ENCODE assay signal across 7 mouse cellular contexts in genomic region chr7:28387384-28387783, GRCm38 (mm10). TPM values are rescaled to one million over a fixed set of nuclear protein-coding genes. Genes with fewer than 3 reads are reported as not detected.
DNase-seq lines count a peak whose midpoint lies in the region; TF ChIP-seq lines count a peak whose summit lies in the region.
"Not testable (repeated sequence)": the region's sequence is repeated elsewhere in the genome, so short reads cannot be mapped to it uniquely, and the experiment has no call there.

No protein-coding gene starts in this region.

- H3K9ac ChIP-seq in CH12.LX (ENCODE audit: insufficient read depth, low read depth); MEL (ENCODE audit: control insufficient read depth, low read depth, low read length, poor library complexity, severe bottlenecking): not testable (repeated sequence)

- in situ Hi-C loops in CH12.LX (cut with MboI; ENCODE audit: low pct_ligation_motif_present, low pct_unique_long_range_greater_than_20kb, low sequenced_read_pairs): not testable (repeated sequence)

- not testable (repeated sequence) for TF ChIP-seq CTCF in C2C12 (IDR thresholded peaks at IDR 0.05; ENCODE audit: control insufficient read depth, insufficient read depth, insufficient read length); CH12.LX (conservative IDR thresholded peaks at IDR 0.05 in 1 of 2, IDR thresholded peaks at IDR 0.05 in 1 of 2; ENCODE audit: low read depth in 2 of 2, low read length in 2 of 2); MEL (IDR thresholded peaks at IDR 0.05 in 2 of 3, conservative IDR thresholded peaks at IDR 0.05 in 1 of 3; ENCODE audit: control insufficient read depth in 1 of 3, insufficient read depth in 1 of 3, low read depth in 2 of 3, low read length in 3 of 3, poor library complexity in 1 of 3, severe bottlenecking in 1 of 3); gastrocnemius, adult 2 months (IDR thresholded peaks at IDR 0.05)

- peaks cover 31% of the 10 kb centered on the region for H3K36me3 ChIP-seq in C2C12 (ENCODE audit: control insufficient read depth, insufficient read depth)
- H3K36me3 ChIP-seq in CH12.LX (replicated peaks in 1 of 2; ENCODE audit: control insufficient read depth in 1 of 2, insufficient read depth in 1 of 2, low read length in 1 of 2): peaks cover 29 to 50% of the 10 kb centered on the region in 2 experiments
- H3K36me3 ChIP-seq in MEL (ENCODE audit: control insufficient read depth in 1 of 2, insufficient read depth in 2 of 2, low read length in 2 of 2): peaks cover 0 to 16% of the 10 kb centered on the region in 2 experiments; a peak in 2 of 4 replicates

- H3K27me3 ChIP-seq in C2C12 (ENCODE audit: control insufficient read depth, insufficient read depth, insufficient read length); CH12.LX (replicated peaks); MEL (ENCODE audit: control insufficient read depth in 1 of 2, insufficient read depth in 2 of 2, low read length in 2 of 2): not testable (repeated sequence)

- dilution Hi-C loops in CH12.LX (cut with MboI; ENCODE audit: extremely low pct_ligation_motif_present, extremely low pct_unique_long_range_greater_than_20kb, low sequenced_read_pairs): not testable (repeated sequence)

- not testable (repeated sequence) for TF ChIP-seq EP300 in CH12.LX (IDR thresholded peaks at IDR 0.05; ENCODE audit: low read length); MEL (IDR thresholded peaks at IDR 0.05; ENCODE audit: low read depth in 1 of 2, low read length in 2 of 2)

- not testable (repeated sequence) for H3K9me3 ChIP-seq in CH12.LX (replicated peaks; ENCODE audit: low read length); MEL (replicated peaks; ENCODE audit: insufficient read depth, low read length)

- H3K4me3 ChIP-seq in C2C12 (ENCODE audit: insufficient read depth, poor library complexity, severe bottlenecking); CH12.LX (replicated peaks in 1 of 3; ENCODE audit: low read depth in 2 of 3, low read length in 2 of 3, poor library complexity in 1 of 3); MEL (ENCODE audit: control insufficient read depth in 1 of 2, insufficient read depth in 1 of 2, low read depth in 2 of 2, low read length in 2 of 2); gastrocnemius, adult 2 months: not testable (repeated sequence)

- not testable (repeated sequence) for TF ChIP-seq POLR2A in CH12.LX (IDR thresholded peaks at IDR 0.05; ENCODE audit: low read depth, low read length); MEL (IDR thresholded peaks at IDR 0.05; ENCODE audit: control insufficient read depth in 1 of 2, insufficient read depth in 1 of 2, low read depth in 1 of 2, low read length in 2 of 2, poor library complexity in 1 of 2)

- TF ChIP-seq RAD21 in CH12.LX (IDR thresholded peaks at IDR 0.05; ENCODE audit: low read depth, low read length); MEL (IDR thresholded peaks at IDR 0.05; ENCODE audit: low read depth, low read length): not testable (repeated sequence)

- not testable (repeated sequence) for H3K4me2 ChIP-seq in CH12.LX (ENCODE audit: insufficient read depth, low read depth, poor library complexity, severe bottlenecking)

- H3K79me2 ChIP-seq in C2C12 (ENCODE audit: control insufficient read depth, insufficient read depth) (peaks cover 23% of the 10 kb centered on the region), CH12.LX (replicated peaks; ENCODE audit: control insufficient read depth, extremely low read depth, insufficient read depth, poor library complexity, severe bottlenecking) (peaks cover 13% of the 10 kb centered on the region)
- H3K79me2 ChIP-seq in MEL (ENCODE audit: control insufficient read depth, insufficient read depth, low read length, poor library complexity): not testable (repeated sequence)

- H3K27ac ChIP-seq in CH12.LX (ENCODE audit: insufficient read depth, low read depth); MEL (ENCODE audit: control insufficient read depth, low read depth, low read length): not testable (repeated sequence)
- H3K27ac ChIP-seq in gastrocnemius, adult 2 months: peak overlapping the region; percentile 81

- peaks cover 14% of the 10 kb centered on the region for H3K79me3 ChIP-seq in C2C12 (ENCODE audit: low read depth)

- intact Hi-C loops in gastrocnemius, adult 2 months (cut with DNase I): not testable (repeated sequence)

- DNase-seq in A20 (ENCODE audit: low read depth, low spot score) (peak; percentile 26), MEL (ENCODE audit: low read depth, low spot score) (peak; percentile 18)
- not testable (repeated sequence) for DNase-seq in CH12.LX (ENCODE audit: extremely low read depth); gastrocnemius, adult 2 months
- peak; percentile 13 for DNase-seq in induced T-regulatory cell, adult 2 months (ENCODE audit: low read depth)
- peak; percentile 16 for DNase-seq in naive thymus-derived CD4-positive, alpha-beta T cell, adult 2 months (ENCODE audit: low read depth)

- not testable (repeated sequence) for H3ac ChIP-seq in C2C12 (ENCODE audit: control insufficient read depth, insufficient read length, low read depth)

- H3K4me1 ChIP-seq in CH12.LX (ENCODE audit: control insufficient read depth in 1 of 2, insufficient read depth in 2 of 2) (peaks cover 32 to 52% of the 10 kb centered on the region in 2 experiments), MEL (ENCODE audit: control insufficient read depth in 1 of 2, insufficient read depth in 2 of 2, low read length in 2 of 2) (peaks cover 2 to 21% of the 10 kb centered on the region in 2 experiments; a peak in 3 of 4 replicates)

TF ChIP-seq in C2C12, 6 proteins besides CTCF, POLR2A, EP300 and RAD21:
- peak; percentile 23 for TF ChIP-seq USF1 (IDR thresholded peaks at IDR 0.05; ENCODE audit: low read depth)

TF ChIP-seq in CH12.LX, 34 proteins besides CTCF, POLR2A, EP300 and RAD21:
- peak; percentile 85 for TF ChIP-seq TBP (conservative IDR thresholded peaks at IDR 0.05; ENCODE audit: low read depth, low read length)
TF ChIP-seq in CH12.LX: peak in this region for 1; not testable (repeated sequence) for 33.

TF ChIP-seq in MEL, 35 proteins besides CTCF, POLR2A, EP300 and RAD21:
- TF ChIP-seq TBP (IDR thresholded peaks at IDR 0.05; ENCODE audit: low read depth, low read length): peak; percentile 93
- TF ChIP-seq USF1 (IDR thresholded peaks at IDR 0.05; ENCODE audit: low read depth, low read length): peak; percentile 57; the same call in 1 of the 2 replicates
TF ChIP-seq in MEL: peak in this region for 2; not testable (repeated sequence) for 33.

RNA-seq across cellular contexts. Expression of gene Med29, which starts 5.1 kb away (rescaled TPM):
- polyA plus RNA-seq in C2C12 (2012; fragmentation: generic; extraction: Trizol) (55.6 TPM), CH12.LX (2012; ENCODE audit: insufficient read length, low read depth) (25.4 and 26.9 TPM in 2 replicates), MEL (2012; ENCODE audit: insufficient read depth in 1 of 2, insufficient read length in 2 of 2, low read depth in 1 of 2, low replicate concordance in 2 of 2, missing spikeins in 1 of 2) (10 to 100 TPM in 1 of 2 experiments, not detected in 1; 39.6 TPM)
- total RNA-seq in CH12.LX (2012; rRNA removed) (23.5 and 27.8 TPM in 2 replicates), CH12.LX (2014; rRNA removed) (19.4 and 19.8 TPM in 2 replicates), MEL (2012; rRNA removed) (23.7 and 31.1 TPM in 2 replicates)
- 10 to 100 TPM; 22.1 to 28.3 TPM for total RNA-seq in gastrocnemius, adult 2 months (2021)

RNA-seq across cellular contexts. Expression of gene Paf1, which starts 5.4 kb away (rescaled TPM):
- 44.3 TPM for polyA plus RNA-seq in C2C12 (2012; fragmentation: generic; extraction: Trizol)
- 45.9 and 71.0 TPM in 2 replicates for total RNA-seq in CH12.LX (2012; rRNA removed)
- total RNA-seq in CH12.LX (2014; rRNA removed): 42.2 and 57.8 TPM in 2 replicates
- polyA plus RNA-seq in CH12.LX (2012; ENCODE audit: insufficient read length, low read depth): 105 and 151 TPM in 2 replicates
- total RNA-seq in MEL (2012; rRNA removed): 49.9 and 53.5 TPM in 2 replicates
- 100 to 1,000 TPM in 1 of 2 experiments, 10 to 100 TPM in 1; 99.9 to 645 TPM for polyA plus RNA-seq in MEL (2012; ENCODE audit: insufficient read depth in 1 of 2, insufficient read length in 2 of 2, low read depth in 1 of 2, low replicate concordance in 2 of 2, missing spikeins in 1 of 2)
- 10 to 100 TPM; 31.0 to 35.0 TPM for total RNA-seq in gastrocnemius, adult 2 months (2021)

RNA-seq across cellular contexts. Expression of gene Zfp36, which starts 7.3 kb away (rescaled TPM):
- polyA plus RNA-seq in C2C12 (2012; fragmentation: generic; extraction: Trizol): 11.2 TPM
- total RNA-seq in CH12.LX (2012; rRNA removed): 2.8 and 3.5 TPM in 2 replicates
- total RNA-seq in CH12.LX (2014; rRNA removed): 1.1 and 1.9 TPM in 2 replicates
- 8.9 and 9.9 TPM in 2 replicates for polyA plus RNA-seq in CH12.LX (2012; ENCODE audit: insufficient read length, low read depth)
- 0.50 and 0.65 TPM in 2 replicates for total RNA-seq in MEL (2012; rRNA removed)
- 1 to 10 TPM in 1 of 2 experiments, not detected in 1; 2.8 TPM for polyA plus RNA-seq in MEL (2012; ENCODE audit: insufficient read depth in 1 of 2, insufficient read length in 2 of 2, low read depth in 1 of 2, low replicate concordance in 2 of 2, missing spikeins in 1 of 2)
- 10 to 100 TPM; 10.0 to 36.7 TPM for total RNA-seq in gastrocnemius, adult 2 months (2021)

RNA-seq across cellular contexts. Expression of gene Plekhg2, which starts 15.0 kb away (rescaled TPM):
- polyA plus RNA-seq in C2C12 (2012; fragmentation: generic; extraction: Trizol) (29.0 TPM), CH12.LX (2012; ENCODE audit: insufficient read length, low read depth) (5.2 and 5.5 TPM in 2 replicates), MEL (2012; ENCODE audit: insufficient read depth in 1 of 2, insufficient read length in 2 of 2, low read depth in 1 of 2, low replicate concordance in 2 of 2, missing spikeins in 1 of 2) (1 to 10 TPM in 1 of 2 experiments, not detected in 1; 9.2 TPM)
- total RNA-seq in CH12.LX (2012; rRNA removed) (3.3 and 4.7 TPM in 2 replicates), CH12.LX (2014; rRNA removed) (0.39 and 0.43 TPM in 2 replicates), MEL (2012; rRNA removed) (1.1 and 1.8 TPM in 2 replicates)
- 1 to 10 TPM; 4.0 to 7.5 TPM for total RNA-seq in gastrocnemius, adult 2 months (2021)

RNA-seq across cellular contexts. Expression of gene Rps16, which starts 36.9 kb away (rescaled TPM):
- polyA plus RNA-seq in C2C12 (2012; fragmentation: generic; extraction: Trizol) (6,019 TPM), CH12.LX (2012; ENCODE audit: insufficient read length, low read depth) (1,205 and 1,254 TPM in 2 replicates), MEL (2012; ENCODE audit: insufficient read depth in 1 of 2, insufficient read length in 2 of 2, low read depth in 1 of 2, low replicate concordance in 2 of 2, missing spikeins in 1 of 2) (1,000 to 10,000 TPM; 1,661 to 1,740 TPM)
- total RNA-seq in CH12.LX (2012; rRNA removed) (1,915 and 2,040 TPM in 2 replicates), CH12.LX (2014; rRNA removed) (42.7 and 66.7 TPM in 2 replicates), MEL (2012; rRNA removed) (2,133 and 2,343 TPM in 2 replicates)
- total RNA-seq in gastrocnemius, adult 2 months (2021): 100 to 1,000 TPM; 373 to 449 TPM
